Mouse (Mus musculus) embryonic facial prominence, embryonic 13.5 days (tissue): ENCODE measurements at regions not wholly inside any gene's neighbourhood (a gene's known extent, or its start where the extent isn't known, plus 50 kb on each side); places are given as distances from the start of the nearest gene placed in this dataset.

Experiments
- ATAC-seq: fragments of 200-750 bp; cut with Nextera tagmentation; 2 replicates; pipeline ENCODE4 v1.8.0; 2017; ENCODE audit warnings: low read depth; ENCODE audit not compliant: insufficient number of reproducible peaks, insufficient read depth, low FRiP score, low TSS enrichment
- H3K27ac ChIP-seq: fragments of 300-500 bp; sonication (generic); 2 replicates; pipeline ENCODE4 v1.5.1; 2015; ENCODE audit warnings: moderate library complexity, mild to moderate bottlenecking, inconsistent platforms
- H3K27me3 ChIP-seq: fragments of 300-500 bp; sonication (generic); 2 replicates; pipeline ENCODE4 v1.6.1; 2015; ENCODE audit warnings: mild to moderate bottlenecking, inconsistent platforms
- H3K36me3 ChIP-seq: fragments of 300-500 bp; sonication (generic); 2 replicates; pipeline ENCODE4 v1.6.1; 2015; ENCODE audit warnings: mild to moderate bottlenecking, inconsistent platforms
- H3K4me1 ChIP-seq: fragments of 300-500 bp; sonication (generic); 2 replicates; pipeline ENCODE4 v1.6.1; 2015; ENCODE audit warnings: inconsistent platforms
- H3K4me2 ChIP-seq: fragments of 300-500 bp; sonication (generic); 2 replicates; pipeline ENCODE4 v1.6.1; 2015; ENCODE audit warnings: moderate library complexity, mild to moderate bottlenecking, inconsistent platforms
- H3K4me3 ChIP-seq: fragments of 300-500 bp; sonication (generic); 2 replicates; pipeline ENCODE4 v1.5.1; 2015; ENCODE audit warnings: mild to moderate bottlenecking, inconsistent platforms
- H3K9ac ChIP-seq: fragments of 300-500 bp; sonication (generic); 2 replicates; pipeline ENCODE4 v1.6.1; 2015; ENCODE audit warnings: mild to moderate bottlenecking, inconsistent platforms
- H3K9me3 ChIP-seq: fragments of 300-500 bp; sonication (generic); 2 replicates; pipeline ENCODE4 v1.6.1; 2016; ENCODE audit warnings: inconsistent platforms
- WGBS: fragments of 180-500 bp; shearing (Covaris S2); methylation state at CpG from one replicate; pipeline ENCODE4 v1.1.7; 2015; ENCODE audit warnings: mixed read lengths; 5-methylcytosine and 5-hydroxymethylcytosine counted together

DNA sequence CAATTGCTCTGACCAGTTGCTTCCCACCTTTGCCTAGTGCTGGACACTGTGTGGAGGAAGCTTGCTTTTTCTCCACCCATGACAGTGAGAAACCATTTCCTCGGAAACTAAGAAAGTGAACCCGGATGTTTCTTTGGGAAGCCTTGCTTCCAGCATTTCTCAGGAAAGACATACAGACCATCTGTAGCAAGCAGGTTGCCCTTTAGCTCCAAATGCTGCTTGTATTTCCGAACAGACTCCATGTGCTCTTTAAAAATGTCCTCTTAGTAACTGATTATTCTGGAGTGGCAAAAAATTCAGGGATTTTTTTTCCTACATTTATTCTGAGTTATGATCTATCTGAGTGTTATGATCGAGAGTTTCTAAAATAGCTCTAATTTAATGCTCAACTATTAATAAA lies 577.9 kb upstream of the Nrsn1 start:
- Histone ChIP-seq H3K27me3 (no peaks in the 10 kb centered on the region), H3K4me3 (no peak overlapping the region), H3K4me2 (no peak overlapping the region), H3K36me3 (no peaks in the 10 kb centered on the region), H3K4me1 (no peaks in the 10 kb centered on the region), H3K9me3 (no peaks in the 10 kb centered on the region), H3K27ac (no peak overlapping the region), H3K9ac (no peak overlapping the region)
- 81% methylated on average over 4 of the region's 4 CpGs for WGBS
- ATAC-seq = no peak

DNA sequence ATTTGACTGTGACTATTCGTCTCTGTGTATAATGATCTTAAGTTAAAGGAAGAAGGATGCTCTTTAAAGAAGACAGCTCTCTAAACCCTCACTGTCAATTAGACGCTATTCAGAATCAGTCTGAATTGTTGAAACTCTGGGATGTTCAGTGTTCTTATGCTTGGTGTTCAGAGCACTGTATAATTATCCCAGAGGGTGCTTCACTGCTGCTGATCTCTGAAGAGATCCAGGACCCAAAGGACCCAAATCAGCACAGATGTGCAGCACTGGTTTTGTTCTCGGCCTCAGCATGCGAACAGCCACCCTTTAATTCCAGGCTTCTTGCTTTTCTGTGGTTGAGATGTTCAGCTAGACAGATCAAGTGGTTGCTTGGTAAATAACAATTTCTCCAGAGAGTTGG lies 567.9 kb upstream of the Nrsn1 start:
- 72% methylated on average over 4 of the region's 4 CpGs for WGBS
- no peak overlapping the region for H3K27ac ChIP-seq
- H3K9ac ChIP-seq = no peak overlapping the region
- no peak for ATAC-seq
- no peak overlapping the region for H3K4me3 ChIP-seq
- no peaks in the 10 kb centered on the region for H3K27me3 ChIP-seq
- H3K4me1 ChIP-seq = no peaks in the 10 kb centered on the region
- H3K9me3 ChIP-seq = no peaks in the 10 kb centered on the region
- no peak overlapping the region for H3K4me2 ChIP-seq
- H3K36me3 ChIP-seq = no peaks in the 10 kb centered on the region

DNA sequence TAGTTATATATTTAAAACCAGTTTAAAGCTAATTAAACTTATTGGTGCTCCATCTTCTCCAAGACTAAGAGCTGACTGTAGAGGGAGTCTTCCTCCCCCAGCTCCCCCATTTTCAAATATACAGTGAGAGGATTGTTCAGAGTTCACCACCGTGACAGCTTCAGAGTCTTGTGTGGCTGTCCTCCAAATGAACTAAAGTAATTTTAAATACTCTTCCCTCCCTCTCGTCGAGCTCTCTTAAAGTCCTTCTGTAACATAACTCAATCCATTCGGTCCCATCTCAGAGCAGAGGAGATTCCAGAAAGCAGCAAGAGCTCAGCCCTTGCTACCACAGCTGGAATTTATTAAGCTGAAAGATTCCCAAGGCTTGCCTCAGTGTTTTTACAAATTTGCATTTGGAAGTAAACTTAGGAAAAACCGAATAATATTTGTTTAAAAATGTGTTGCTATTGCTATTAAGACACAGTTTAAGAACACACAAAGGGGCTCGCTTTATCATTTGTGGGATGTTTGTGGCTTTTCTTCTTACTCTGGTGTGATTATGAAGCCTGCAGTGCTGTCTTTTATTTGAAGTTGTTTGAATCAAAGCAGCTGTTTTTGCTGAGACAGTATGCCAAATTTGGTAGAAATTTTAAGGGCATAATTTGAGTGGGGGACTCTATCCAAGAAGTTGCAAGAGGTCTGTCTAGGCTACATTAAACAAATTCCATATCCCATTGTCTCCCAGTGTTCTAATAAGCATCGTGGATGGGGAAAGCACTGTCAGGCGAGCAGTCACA lies 559.0 kb upstream of the Nrsn1 start:
- Histone ChIP-seq H3K4me3 (no peak overlapping the region), H3K9me3 (no peaks in the 10 kb centered on the region), H3K27ac (peak overlapping the region; percentile 85), H3K36me3 (no peaks in the 10 kb centered on the region), H3K4me2 (peak overlapping the region; percentile 39), H3K27me3 (no peaks in the 10 kb centered on the region), H3K4me1 (peaks cover 19% of the 10 kb centered on the region), H3K9ac (no peak overlapping the region)
- ATAC-seq = no peak
- WGBS = 16% methylated on average over 8 of the region's 8 CpGs

DNA sequence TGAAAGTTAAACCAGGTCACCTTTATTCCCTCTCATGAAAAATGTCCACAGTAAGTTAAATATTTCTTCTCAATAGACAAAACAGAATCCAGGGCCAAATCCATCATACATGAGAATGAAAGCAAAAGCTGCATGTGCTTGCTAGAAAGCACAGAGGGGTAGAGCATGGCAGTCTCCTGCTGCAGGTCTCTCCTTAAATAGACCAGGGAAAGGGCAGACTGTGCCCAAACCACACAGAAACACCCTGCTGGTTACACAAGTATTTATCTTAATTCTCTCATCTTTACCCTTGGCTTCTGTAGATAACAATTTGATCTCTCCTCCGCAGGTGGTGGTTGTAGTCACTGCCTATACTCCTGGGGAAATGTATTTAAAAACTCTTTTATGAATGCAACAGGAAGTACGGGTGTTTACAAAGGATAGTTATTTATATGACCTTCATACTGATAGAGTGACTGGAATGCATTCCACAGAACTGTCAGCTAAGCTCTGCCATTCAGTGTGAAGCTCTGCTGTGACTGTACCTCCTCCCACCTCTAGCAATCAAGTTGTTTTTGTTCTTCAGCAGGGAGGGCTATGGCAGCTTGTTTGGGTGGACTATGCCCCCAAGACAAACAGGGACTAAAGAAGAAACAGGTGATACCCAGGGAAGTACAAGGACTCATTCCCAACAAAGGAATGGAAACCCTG lies 538.4 kb upstream of the Nrsn1 start:
- H3K27ac ChIP-seq = no peak overlapping the region
- H3K9ac ChIP-seq = no peak overlapping the region
- ATAC-seq = no peak
- no peaks in the 10 kb centered on the region for H3K9me3 ChIP-seq
- no peaks in the 10 kb centered on the region for H3K27me3 ChIP-seq
- 74% methylated on average over 2 of the region's 2 CpGs for WGBS
- no peak overlapping the region for H3K4me3 ChIP-seq
- H3K4me2 ChIP-seq = no peak overlapping the region
- H3K4me1 ChIP-seq = no peaks in the 10 kb centered on the region
- no peaks in the 10 kb centered on the region for H3K36me3 ChIP-seq

DNA sequence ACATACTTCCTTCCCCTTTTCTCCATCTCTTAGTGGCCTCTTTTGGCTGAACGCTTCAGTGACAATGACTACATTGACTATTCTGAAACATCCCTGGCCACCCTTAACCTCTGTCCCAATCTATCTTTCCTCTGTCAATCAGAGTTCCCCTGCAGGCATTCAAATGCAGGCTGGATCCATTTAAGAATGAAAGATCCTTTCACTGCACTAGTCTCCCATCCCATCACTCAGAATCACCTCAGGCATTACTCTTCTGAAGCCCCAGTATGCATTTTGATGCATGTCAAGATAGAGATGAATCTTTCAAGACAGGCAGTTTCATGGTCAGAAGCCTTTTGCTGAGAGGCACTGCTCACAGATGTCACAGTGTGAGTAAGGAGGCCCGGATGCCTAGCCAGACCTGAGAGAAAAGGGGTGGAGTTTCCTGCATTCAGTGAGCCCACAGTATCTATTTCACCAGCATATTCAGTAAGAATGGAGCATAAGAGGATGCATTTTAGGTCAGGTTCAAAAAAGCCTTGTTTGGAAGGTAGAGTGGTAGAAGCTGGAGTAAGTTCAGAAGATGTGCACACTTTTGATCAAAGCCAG lies 523.0 kb upstream of the Nrsn1 start:
- H3K4me3 ChIP-seq = no peak overlapping the region
- no peak overlapping the region for H3K4me2 ChIP-seq
- H3K9me3 ChIP-seq = no peaks in the 10 kb centered on the region
- H3K36me3 ChIP-seq = no peaks in the 10 kb centered on the region
- no peaks in the 10 kb centered on the region for H3K27me3 ChIP-seq
- H3K27ac ChIP-seq = no peak overlapping the region
- 14% methylated on average over 2 of the region's 2 CpGs for WGBS
- H3K4me1 ChIP-seq = 0 out of 2 replicates have a peak, but pooled peaks cover 4% of the 10 kb centered on the region
- ATAC-seq = no peak
- H3K9ac ChIP-seq = no peak overlapping the region

DNA sequence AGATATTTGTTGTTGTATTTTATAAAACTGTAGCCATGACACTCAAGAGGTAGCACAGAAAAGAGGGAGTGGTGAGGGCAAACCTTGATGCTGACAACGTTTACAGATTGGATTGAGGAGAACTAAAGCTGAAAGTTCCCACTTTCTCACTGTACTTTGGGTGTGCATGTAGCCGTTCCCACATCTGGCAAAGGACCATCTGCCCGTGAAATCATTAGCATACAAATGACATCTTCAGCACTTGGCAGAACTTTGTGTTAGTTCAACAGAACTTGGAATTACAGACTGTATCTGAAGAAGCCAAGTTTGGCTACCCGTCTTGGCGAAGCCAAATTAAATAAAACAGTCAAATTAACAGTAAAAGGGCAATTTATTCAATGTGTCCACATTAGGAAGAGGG lies 510.9 kb upstream of the Nrsn1 start:
- Histone ChIP-seq H3K4me1 (no peaks in the 10 kb centered on the region), H3K4me2 (no peak overlapping the region), H3K9me3 (no peaks in the 10 kb centered on the region), H3K9ac (no peak overlapping the region), H3K27ac (no peak overlapping the region), H3K4me3 (no peak overlapping the region), H3K27me3 (no peaks in the 10 kb centered on the region), H3K36me3 (no peaks in the 10 kb centered on the region)
- no peak for ATAC-seq
- 82% methylated on average over 5 of the region's 5 CpGs for WGBS

DNA sequence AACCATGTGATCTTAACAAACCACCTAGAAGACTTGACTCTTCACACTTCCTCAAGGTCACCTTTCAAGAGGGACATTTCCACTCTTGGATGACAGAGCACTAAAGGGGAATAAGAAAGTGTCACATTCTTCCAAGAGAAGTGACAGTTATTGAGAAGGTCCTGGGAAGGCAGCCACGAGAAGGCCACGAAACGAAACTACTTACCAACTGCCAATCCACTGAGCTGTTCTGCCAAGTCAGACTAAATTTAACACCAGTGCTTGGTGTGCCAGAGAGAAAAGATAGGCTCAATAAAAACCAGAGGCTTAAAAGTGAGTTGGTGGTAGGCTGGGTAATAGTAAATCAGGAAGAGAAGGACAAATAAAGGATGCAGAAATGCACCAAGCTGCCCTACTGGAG lies 507.4 kb upstream of the Nrsn1 start:
- H3K4me2 ChIP-seq = no peak overlapping the region
- no peaks in the 10 kb centered on the region for H3K9me3 ChIP-seq
- H3K4me1 ChIP-seq = peaks cover 5% of the 10 kb centered on the region
- no peak for ATAC-seq
- H3K9ac ChIP-seq = no peak overlapping the region
- no peaks in the 10 kb centered on the region for H3K36me3 ChIP-seq
- WGBS = 90% methylated on average over 3 of the region's 3 CpGs
- H3K27me3 ChIP-seq = no peaks in the 10 kb centered on the region
- H3K27ac ChIP-seq = no peak overlapping the region
- H3K4me3 ChIP-seq = no peak overlapping the region

DNA sequence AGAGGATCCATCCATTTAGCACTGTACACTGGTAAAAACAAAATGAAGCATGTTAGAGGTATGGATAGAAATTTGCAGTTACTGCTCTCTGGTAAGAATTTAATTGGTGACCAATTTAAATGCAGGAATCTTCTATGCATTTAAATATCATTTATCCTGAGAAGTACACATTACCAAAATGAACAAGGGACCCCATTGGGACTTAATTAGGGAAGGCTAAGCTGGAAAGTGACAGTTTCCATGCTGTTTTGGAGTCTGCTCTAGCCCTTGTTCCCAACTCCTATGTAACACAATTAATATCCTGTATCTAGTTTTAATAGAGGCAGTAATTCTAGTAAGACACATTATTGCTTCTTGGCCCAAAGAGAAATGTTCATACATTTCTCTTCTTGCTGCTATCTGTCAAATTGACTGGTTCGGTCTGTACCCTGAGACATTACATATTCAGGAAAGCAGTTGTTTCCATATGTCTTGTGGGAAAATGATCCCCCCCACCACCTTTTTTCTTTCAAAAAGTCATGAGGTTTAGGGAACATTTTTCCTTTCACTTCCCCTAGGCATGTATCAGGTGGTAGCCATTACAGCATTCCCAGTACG lies 504.4 kb upstream of the Nrsn1 start:
- no peak overlapping the region for H3K9ac ChIP-seq
- no peaks in the 10 kb centered on the region for H3K9me3 ChIP-seq
- peak overlapping the region; percentile 33; the same call in 1 of the 2 replicates for H3K27ac ChIP-seq
- no peak for ATAC-seq
- H3K4me3 ChIP-seq = no peak overlapping the region
- H3K4me1 ChIP-seq = peaks cover 5% of the 10 kb centered on the region
- no peaks in the 10 kb centered on the region for H3K36me3 ChIP-seq
- peak overlapping the region; percentile 20; the same call in 1 of the 2 replicates for H3K4me2 ChIP-seq
- no peaks in the 10 kb centered on the region for H3K27me3 ChIP-seq
- WGBS = 29% methylated on average over 2 of the region's 2 CpGs

DNA sequence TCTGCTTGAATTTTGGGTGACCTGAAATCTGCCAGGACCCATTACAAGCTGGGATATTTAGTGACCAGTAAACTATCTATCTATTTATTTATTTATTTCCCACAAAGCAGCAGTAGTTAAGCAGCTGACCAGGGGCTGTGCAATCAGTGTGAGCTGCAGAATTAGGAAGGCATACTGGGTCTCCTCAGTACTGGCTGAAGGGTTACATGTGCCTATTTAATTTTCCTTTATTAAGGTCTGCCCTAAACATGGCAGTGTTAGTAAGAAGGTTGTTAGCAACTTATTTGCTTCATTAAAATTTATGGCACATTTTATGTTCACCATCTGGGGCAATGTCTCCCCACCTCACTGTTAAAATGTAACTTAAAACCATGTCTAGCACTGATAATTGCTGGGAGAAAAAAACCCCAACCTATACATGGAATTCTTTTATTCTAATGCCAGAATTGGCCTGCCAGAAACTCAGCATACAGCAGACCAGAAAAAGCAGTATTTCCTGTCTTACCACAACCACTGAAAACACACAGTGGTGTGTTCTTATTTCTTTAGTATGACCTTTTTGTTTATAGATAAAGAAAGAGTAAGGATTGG lies 484.3 kb upstream of the Nrsn1 start:
- H3K36me3 ChIP-seq = no peaks in the 10 kb centered on the region
- H3K4me2 ChIP-seq = no peak overlapping the region
- H3K27me3 ChIP-seq = no peaks in the 10 kb centered on the region
- ATAC-seq = 0 out of 2 replicates have a peak, but pooled peaks have one; percentile 52
- H3K9me3 ChIP-seq = no peaks in the 10 kb centered on the region; the same call in 1 of the 2 replicates
- 0 out of 2 replicates have a peak overlapping the region, but pooled peaks have one; percentile 28 for H3K27ac ChIP-seq
- H3K4me1 ChIP-seq = peaks cover 14% of the 10 kb centered on the region; the same call in 1 of the 2 replicates
- no peak overlapping the region for H3K4me3 ChIP-seq
- no peak overlapping the region for H3K9ac ChIP-seq

DNA sequence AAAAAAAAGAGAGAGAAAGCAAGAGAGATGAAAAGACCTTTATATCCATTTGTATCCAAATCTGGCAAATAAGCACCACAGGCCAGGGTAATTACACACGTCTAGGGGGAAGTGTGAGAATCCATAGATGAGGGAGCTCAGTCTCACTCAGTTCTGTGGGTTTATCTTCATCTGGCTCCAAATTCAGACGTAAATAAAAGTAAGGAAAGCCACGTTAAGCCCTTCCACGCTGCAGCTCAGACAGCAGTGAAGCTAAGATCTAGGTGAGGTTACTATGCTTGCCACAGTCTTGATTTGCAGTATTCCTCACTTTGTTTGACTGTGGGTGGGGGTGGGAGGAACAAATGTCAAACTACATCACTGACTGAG lies 481.1 kb upstream of the Nrsn1 start:
- 34% methylated on average over 4 of the region's 4 CpGs for WGBS
- no peak overlapping the region for H3K4me3 ChIP-seq
- H3K27me3 ChIP-seq = no peaks in the 10 kb centered on the region
- peaks cover 14% of the 10 kb centered on the region; the same call in 1 of the 2 replicates for H3K4me1 ChIP-seq
- no peak overlapping the region for H3K9ac ChIP-seq
- H3K36me3 ChIP-seq = no peaks in the 10 kb centered on the region
- 0 out of 2 replicates have a peak, but pooled peaks have one; percentile 48 for ATAC-seq
- H3K9me3 ChIP-seq = no peaks in the 10 kb centered on the region
- no peak overlapping the region for H3K27ac ChIP-seq
- no peak overlapping the region for H3K4me2 ChIP-seq
